Mouse (Mus musculus) leukemia stem cell, adult 10-12 weeks (primary cell): Measurements from ENCODE around the gene Polr2m. TPM values are rescaled to one million over a fixed set of nuclear protein-coding genes. Genes with fewer than 3 reads are reported as not detected.

Experiments
- polyA plus RNA-seq: library from polyadenylated mRNA; stranded (reverse); fragments of >175 nt; gene quantifications from 2 replicates; pipeline ENCODE4 v1.2.3, GENCODE M21; 2012; ENCODE audit warnings: low replicate concordance

Gene Polr2m
- 426 and 483 TPM in 2 replicates for polyA plus RNA-seq

DNA sequence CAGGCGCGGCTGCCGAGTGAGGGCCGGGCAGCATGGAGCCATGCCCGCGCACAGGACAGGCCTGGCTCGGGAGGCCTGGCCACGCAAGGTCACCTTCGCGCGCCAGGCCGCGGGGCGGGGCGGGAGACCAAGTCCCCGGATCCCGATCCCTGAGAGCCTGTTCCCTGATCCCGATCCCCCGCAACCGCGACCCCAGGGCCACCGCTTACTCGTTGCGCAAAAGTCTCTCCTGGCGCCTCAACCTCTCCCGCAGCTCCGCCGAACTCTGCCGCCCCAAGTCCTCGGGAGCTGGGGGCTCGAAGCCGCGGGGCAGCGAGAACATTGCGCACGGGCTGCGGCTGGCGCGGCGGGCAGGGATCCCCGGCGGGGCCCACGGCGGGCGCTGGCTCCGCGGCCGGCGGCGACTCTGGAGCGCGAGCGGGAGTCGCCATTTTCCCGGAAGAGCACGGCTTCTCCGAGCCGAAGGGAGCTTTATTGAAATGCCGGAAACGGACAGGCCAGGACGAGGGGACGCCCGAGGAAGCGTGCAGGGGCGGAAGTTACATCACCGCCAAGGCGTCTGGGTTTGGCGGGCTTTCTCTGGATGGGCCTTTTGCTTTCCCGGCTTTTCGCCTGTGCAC lies at the start of gene Polr2m:
TSS of gene Polr2m (minus strand) at position 461 of the 620 bp plus-strand sequence.

Other genes starting within 250 kb of the Polr2m start
- 0.15 TPM in 1 of 2 replicates, not detected in the other for gene Myzap, start 106.4 kb upstream of the Polr2m start, polyA plus RNA-seq